Mouse (Mus musculus): ENCODE data around the gene S100pbp. TPM values are rescaled to one million over a fixed set of nuclear protein-coding genes. Genes with fewer than 3 reads are reported as not detected.

The S100pbp gene
- polyA plus RNA-seq, 1 experiment from 2014 or later, result 19.3 TPM

DNA sequence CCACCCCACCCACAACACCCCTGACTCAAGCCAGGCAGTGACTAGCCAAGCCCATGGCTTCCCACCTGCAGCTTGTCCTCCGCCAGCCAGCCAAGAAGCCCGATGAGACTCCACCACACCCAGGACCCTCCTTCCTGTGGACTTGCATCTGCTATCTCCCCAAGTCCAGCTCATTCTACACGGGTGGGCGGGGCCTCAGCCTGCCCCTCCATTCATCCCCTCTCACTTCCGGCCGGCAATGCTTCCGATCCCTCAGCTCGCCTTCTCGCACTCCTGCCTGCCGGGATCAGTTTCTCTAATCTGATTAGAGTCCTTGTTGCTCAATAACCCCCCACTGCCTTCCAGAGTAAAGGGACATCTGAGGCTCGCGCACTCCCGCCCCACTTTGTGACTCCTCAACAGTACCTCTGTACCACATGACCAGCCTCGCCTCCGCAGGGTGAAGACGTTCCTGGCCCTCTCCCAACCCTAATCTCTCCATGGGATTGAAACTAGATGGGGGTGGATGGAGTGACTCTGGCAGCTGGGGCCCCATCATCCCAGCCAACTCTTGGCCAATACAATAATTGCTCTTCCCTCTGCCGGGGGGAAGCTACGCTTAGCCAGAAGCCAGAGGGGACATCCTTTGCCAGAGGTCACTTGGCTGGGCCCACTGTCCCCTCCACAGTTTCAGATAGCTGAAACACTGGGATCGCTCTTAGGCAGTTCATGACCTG lies 63.6 kb downstream of the S100pbp start:
- Histone ChIP-seq H3K4me3 (replicated peaks; ENCODE audit: low read length) (0 out of 2 replicates have a peak overlapping the region, but pooled peaks have one; percentile 6), H3K36me3 (replicated peaks; ENCODE audit: control insufficient read depth, insufficient read depth) (no peaks in the 10 kb centered on the region), H3K27me3 (ENCODE audit: control insufficient read depth, insufficient read depth, low read length) (peaks cover 16% of the 10 kb centered on the region; the same call in 1 of the 2 replicates), H3K9ac (no peak overlapping the region), H3K27ac (no peak overlapping the region), H3K4me1 (replicated peaks; ENCODE audit: control insufficient read depth, insufficient read depth, low read length) (peaks cover 50% of the 10 kb centered on the region), H3K9me3 (ENCODE audit: control insufficient read depth, low read length) (no peaks in the 10 kb centered on the region), H3K4me2 (replicated peaks) (peak overlapping the region; percentile 34)
- ATAC-seq (ENCODE audit: low FRiP score) (no peak), DNase-seq (ENCODE audit: low spot score) (no peak)
- 11% methylated on average over 19 of the region's 19 CpGs for WGBS

DNA sequence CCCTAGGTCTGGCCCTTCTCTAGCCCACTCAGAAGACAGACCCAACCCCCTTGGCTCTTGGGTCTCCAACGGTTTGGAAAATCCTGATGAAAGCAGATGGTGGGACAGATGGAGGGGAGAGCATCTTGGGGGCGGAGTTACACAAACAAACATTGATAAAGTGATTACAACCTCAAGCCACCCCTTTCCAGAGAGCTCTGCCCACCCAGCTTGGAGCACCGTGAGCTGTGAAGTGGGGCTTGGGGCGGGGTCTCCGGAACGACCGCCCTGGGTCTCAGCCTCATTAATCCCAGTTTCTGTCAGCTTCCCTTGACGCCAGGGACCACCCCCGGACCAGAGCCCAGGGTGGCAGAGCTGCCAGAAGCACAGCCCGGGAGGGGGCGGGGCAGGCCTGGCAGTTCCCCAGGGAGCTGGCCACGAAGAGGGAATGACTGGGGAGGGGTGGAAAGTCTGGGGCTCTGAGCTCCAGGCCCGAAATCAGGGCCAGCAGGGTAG lies 64.8 kb downstream of the S100pbp start:
- Histone ChIP-seq H3K4me1 (replicated peaks; ENCODE audit: control insufficient read depth, insufficient read depth, low read length) (peaks cover 45% of the 10 kb centered on the region), H3K9me3 (ENCODE audit: control insufficient read depth, low read length) (no peaks in the 10 kb centered on the region), H3K36me3 (replicated peaks; ENCODE audit: control insufficient read depth, insufficient read depth) (no peaks in the 10 kb centered on the region), H3K4me2 (replicated peaks) (peak overlapping the region; percentile 34), H3K9ac (peak overlapping the region; percentile 28), H3K27ac (no peak overlapping the region), H3K27me3 (ENCODE audit: control insufficient read depth, insufficient read depth, low read length) (peaks cover 28% of the 10 kb centered on the region; the same call in 1 of the 2 replicates), H3K4me3 (replicated peaks; ENCODE audit: low read length) (no peak overlapping the region)
- WGBS, result 3% methylated on average over 13 of the region's 13 CpGs
- ATAC-seq (ENCODE audit: low FRiP score) (no peak), DNase-seq (ENCODE audit: low spot score) (no peak)

DNA sequence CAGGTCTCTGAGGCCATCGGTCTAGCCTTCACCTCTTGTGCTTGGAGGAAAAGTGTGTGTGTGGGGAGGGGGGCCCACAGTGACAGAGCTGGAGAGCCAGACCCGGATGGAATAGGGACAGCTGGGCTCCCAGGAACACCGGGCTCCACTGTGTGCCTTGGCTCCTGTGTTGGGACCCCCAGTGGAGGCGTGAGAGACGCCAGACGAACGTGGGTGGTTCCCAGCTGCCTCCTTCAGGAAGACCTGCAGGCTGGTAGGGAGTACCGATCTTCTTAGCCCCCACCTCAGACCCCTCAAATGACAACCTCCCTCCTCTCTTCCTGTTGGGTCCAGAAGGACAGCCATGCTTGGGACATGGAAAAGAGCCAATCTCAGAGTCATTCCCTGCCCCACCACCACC lies 66.8 kb downstream of the S100pbp start:
- DNase-seq (ENCODE audit: low spot score), result no peak
- peaks cover 30% of the 10 kb centered on the region for H3K4me1 ChIP-seq (replicated peaks; ENCODE audit: control insufficient read depth, insufficient read depth, low read length)
- WGBS, result 37% methylated on average over 8 of the region's 8 CpGs
- H3K4me2 ChIP-seq (replicated peaks), result no peak overlapping the region
- no peaks in the 10 kb centered on the region for H3K36me3 ChIP-seq (replicated peaks; ENCODE audit: control insufficient read depth, insufficient read depth)
- no peaks in the 10 kb centered on the region for H3K9me3 ChIP-seq (ENCODE audit: control insufficient read depth, low read length)
- H3K4me3 ChIP-seq (replicated peaks; ENCODE audit: low read length), result no peak overlapping the region
- peaks cover 33% of the 10 kb centered on the region; the same call in 1 of the 2 replicates for H3K27me3 ChIP-seq (ENCODE audit: control insufficient read depth, insufficient read depth, low read length)
- no peak overlapping the region for H3K27ac ChIP-seq
- H3K9ac ChIP-seq, result no peak overlapping the region
- no peak for ATAC-seq (ENCODE audit: low FRiP score)

GRCm38 (mm10) chr4:129122107-129122506 lies 67.4 kb downstream of the S100pbp start:
- H3K4me2 ChIP-seq (replicated peaks), result peak overlapping the region; percentile 91; the same call in 1 of the 2 replicates
- no peaks in the 10 kb centered on the region for H3K36me3 ChIP-seq (replicated peaks; ENCODE audit: control insufficient read depth, insufficient read depth)
- no peaks in the 10 kb centered on the region for H3K9me3 ChIP-seq (ENCODE audit: control insufficient read depth, low read length)
- DNase-seq (ENCODE audit: low spot score) (no peak), ATAC-seq (ENCODE audit: low FRiP score) (no peak)
- peaks cover 30% of the 10 kb centered on the region for H3K4me1 ChIP-seq (replicated peaks; ENCODE audit: control insufficient read depth, insufficient read depth, low read length)
- H3K4me3 ChIP-seq (replicated peaks; ENCODE audit: low read length), result no peak overlapping the region
- H3K9ac ChIP-seq, result no peak overlapping the region
- peaks cover 33% of the 10 kb centered on the region; the same call in 1 of the 2 replicates for H3K27me3 ChIP-seq (ENCODE audit: control insufficient read depth, insufficient read depth, low read length)
- WGBS, result 29% methylated on average over 9 of the region's 9 CpGs
- H3K27ac ChIP-seq, result no peak overlapping the region

DNA sequence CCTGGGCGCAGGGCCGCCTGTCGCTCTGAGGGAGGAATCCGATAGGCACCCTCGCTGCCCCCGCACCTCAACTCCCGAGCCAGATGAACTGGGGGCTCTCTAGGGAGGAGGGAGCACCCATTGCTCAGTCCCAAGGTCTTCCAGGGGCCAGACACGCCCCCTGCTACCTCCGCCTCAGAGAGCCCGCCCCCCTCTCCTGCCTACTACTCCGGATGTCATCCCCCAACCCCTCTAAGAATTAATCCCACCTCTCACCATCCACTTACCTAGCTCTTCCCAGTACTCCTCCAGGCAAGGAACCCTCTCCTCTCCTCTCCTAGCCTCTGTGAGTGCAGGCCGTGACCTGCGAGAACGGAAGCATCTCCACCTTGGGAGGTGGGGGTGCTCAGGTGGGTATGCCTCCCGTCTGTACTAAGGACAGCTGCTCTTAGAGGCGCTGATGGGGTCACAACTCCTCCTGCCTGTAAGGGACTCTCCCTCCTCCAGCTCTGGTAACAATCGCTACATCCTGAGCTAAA lies 67.9 kb downstream of the S100pbp start, which contains the start of gene Hpca:
TSS of gene Hpca (minus strand) at position 468 of the 518 bp plus-strand sequence.
- Histone ChIP-seq H3K27me3 (ENCODE audit: control insufficient read depth, insufficient read depth, low read length) (peaks cover 33% of the 10 kb centered on the region; the same call in 1 of the 2 replicates), H3K4me1 (replicated peaks; ENCODE audit: control insufficient read depth, insufficient read depth, low read length) (peaks cover 30% of the 10 kb centered on the region), H3K27ac (no peak within 1 kb of the TSS; the same call in 1 of the 2 replicates), H3K36me3 (replicated peaks; ENCODE audit: control insufficient read depth, insufficient read depth) (no peaks in the 10 kb centered on the region), H3K4me3 (replicated peaks; ENCODE audit: low read length) (peak within 1 kb of the TSS; percentile 50), H3K4me2 (replicated peaks) (peak within 1 kb of the TSS; percentile 91), H3K9ac (peak within 1 kb of the TSS; percentile 73), H3K9me3 (ENCODE audit: control insufficient read depth, low read length) (no peaks in the 10 kb centered on the region)
- ATAC-seq (ENCODE audit: low FRiP score), result peak; percentile 19; the same call in 1 of the 2 replicates
- DNase-seq (ENCODE audit: low spot score), result no peak
- WGBS, result under 1% methylated on average over 11 of the region's 17 CpGs

GRCm38 (mm10) chr4:129120520-129121445 lies 68.7 kb downstream of the S100pbp start:
- ATAC-seq (ENCODE audit: low FRiP score), result peak; percentile 22; the same call in 1 of the 2 replicates
- no peak for DNase-seq (ENCODE audit: low spot score)

DNA sequence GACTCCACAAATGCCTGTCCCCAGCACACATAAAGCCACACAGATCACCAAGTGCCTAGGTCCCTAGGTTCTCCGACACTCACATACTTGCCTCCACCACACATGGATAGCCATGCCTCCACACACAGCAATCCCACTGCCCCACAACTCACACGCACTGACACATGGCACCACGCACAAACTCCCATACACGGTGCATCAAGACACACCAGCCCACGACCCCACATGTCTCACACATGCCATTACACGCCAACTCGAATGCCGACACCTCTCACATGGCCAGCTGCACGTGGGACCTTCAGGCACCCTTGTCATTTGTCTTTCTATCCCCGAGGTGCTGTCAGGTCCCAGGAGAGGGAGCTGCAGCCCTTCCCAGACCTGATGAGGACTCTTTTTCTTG lies 69.8 kb downstream of the S100pbp start:
- no peak overlapping the region for H3K9ac ChIP-seq
- H3K36me3 ChIP-seq (replicated peaks; ENCODE audit: control insufficient read depth, insufficient read depth), result no peaks in the 10 kb centered on the region
- no peak for ATAC-seq (ENCODE audit: low FRiP score)
- 73% methylated on average over 10 of the region's 10 CpGs for WGBS
- no peak for DNase-seq (ENCODE audit: low spot score)
- H3K4me1 ChIP-seq (replicated peaks; ENCODE audit: control insufficient read depth, insufficient read depth, low read length), result peaks cover 24% of the 10 kb centered on the region
- no peaks in the 10 kb centered on the region for H3K9me3 ChIP-seq (ENCODE audit: control insufficient read depth, low read length)
- H3K4me3 ChIP-seq (replicated peaks; ENCODE audit: low read length), result no peak overlapping the region; the same call in 1 of the 2 replicates
- peaks cover 33% of the 10 kb centered on the region; the same call in 1 of the 2 replicates for H3K27me3 ChIP-seq (ENCODE audit: control insufficient read depth, insufficient read depth, low read length)
- H3K27ac ChIP-seq, result no peak overlapping the region
- peak overlapping the region; percentile 91 for H3K4me2 ChIP-seq (replicated peaks)

More at GRCm38 (mm10) chr4:129120520-129121445, 68.7 kb downstream of the S100pbp start:
- peaks cover 33% of the 10 kb centered on the region; the same call in 1 of the 2 replicates for H3K27me3 ChIP-seq (ENCODE audit: control insufficient read depth, insufficient read depth, low read length)
- peak overlapping the region; percentile 50 for H3K4me3 ChIP-seq (replicated peaks; ENCODE audit: low read length)
- peak overlapping the region; percentile 91 for H3K4me2 ChIP-seq (replicated peaks)
- no peaks in the 10 kb centered on the region for H3K9me3 ChIP-seq (ENCODE audit: control insufficient read depth, low read length)
- H3K27ac ChIP-seq, result no peak overlapping the region; the same call in 1 of the 2 replicates
- peak overlapping the region; percentile 73 for H3K9ac ChIP-seq
- H3K4me1 ChIP-seq (replicated peaks; ENCODE audit: control insufficient read depth, insufficient read depth, low read length), result peaks cover 27% of the 10 kb centered on the region
- H3K36me3 ChIP-seq (replicated peaks; ENCODE audit: control insufficient read depth, insufficient read depth), result no peaks in the 10 kb centered on the region
- WGBS, result under 1% methylated on average over 47 of the region's 59 CpGs

- Histone ChIP-seq H3K4me2 (replicated peaks) (no peak overlapping the region), H3K27ac (no peak overlapping the region), H3K9ac (no peak overlapping the region), H3K27me3 (ENCODE audit: control insufficient read depth, insufficient read depth, low read length) (peaks cover 30% of the 10 kb centered on the region; the same call in 1 of the 2 replicates), H3K9me3 (ENCODE audit: control insufficient read depth, low read length) (no peaks in the 10 kb centered on the region), H3K4me3 (replicated peaks; ENCODE audit: low read length) (no peak overlapping the region), H3K4me1 (replicated peaks; ENCODE audit: control insufficient read depth, insufficient read depth, low read length) (peaks cover 29% of the 10 kb centered on the region), H3K36me3 (replicated peaks; ENCODE audit: control insufficient read depth, insufficient read depth) (no peaks in the 10 kb centered on the region)
- DNase-seq (ENCODE audit: low spot score) (no peak), ATAC-seq (ENCODE audit: low FRiP score) (no peak)
- 92% methylated on average over 14 of the region's 14 CpGs for WGBS
Observed at GRCm38 (mm10) chr4:129117720-129118510, 71.6 kb downstream of the S100pbp start.

Measured in hindbrain, embryonic 14.5 days (tissue).